Mouse (Mus musculus) cerebral cortex, adult 2 months (tissue): ENCODE results near the gene Egfr.

Experiments used
- WGBS: fragments of 180-500 bp; shearing (Covaris S2); methylation state at CpG from one replicate; pipeline ENCODE4 v1.1.7; 2018; 5-methylcytosine and 5-hydroxymethylcytosine counted together

The Egfr gene

GRCm38 (mm10) chr11:16752007-16752348 lies at the start of gene Egfr:
Gene Egfr, plus strand, starts transcription at chr11:16752203.
- whole genome bisulfite sequencing: 2% methylated on average over 21 of the region's 21 CpGs

DNA sequence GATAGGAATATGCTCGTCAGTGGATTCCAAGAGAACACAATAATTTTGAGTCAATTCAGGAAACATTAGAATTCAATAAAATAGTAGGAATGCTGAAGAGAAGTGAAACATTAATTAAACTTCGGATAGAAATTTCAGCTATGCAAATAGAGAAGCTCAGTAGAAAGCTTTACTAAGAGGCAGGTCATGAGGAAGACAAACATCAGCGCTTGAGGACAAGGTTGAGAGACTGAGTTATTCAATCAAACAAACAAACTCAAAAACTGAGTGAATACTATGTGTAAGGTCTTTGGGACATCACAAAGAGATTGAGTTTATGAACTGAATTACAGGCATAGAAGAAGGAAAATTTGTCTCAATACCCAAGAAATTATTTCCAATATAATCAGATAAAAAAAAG lies 48.8 kb upstream of the Egfr start:
- 92% methylated on average over 3 of the region's 3 CpGs for WGBS

DNA sequence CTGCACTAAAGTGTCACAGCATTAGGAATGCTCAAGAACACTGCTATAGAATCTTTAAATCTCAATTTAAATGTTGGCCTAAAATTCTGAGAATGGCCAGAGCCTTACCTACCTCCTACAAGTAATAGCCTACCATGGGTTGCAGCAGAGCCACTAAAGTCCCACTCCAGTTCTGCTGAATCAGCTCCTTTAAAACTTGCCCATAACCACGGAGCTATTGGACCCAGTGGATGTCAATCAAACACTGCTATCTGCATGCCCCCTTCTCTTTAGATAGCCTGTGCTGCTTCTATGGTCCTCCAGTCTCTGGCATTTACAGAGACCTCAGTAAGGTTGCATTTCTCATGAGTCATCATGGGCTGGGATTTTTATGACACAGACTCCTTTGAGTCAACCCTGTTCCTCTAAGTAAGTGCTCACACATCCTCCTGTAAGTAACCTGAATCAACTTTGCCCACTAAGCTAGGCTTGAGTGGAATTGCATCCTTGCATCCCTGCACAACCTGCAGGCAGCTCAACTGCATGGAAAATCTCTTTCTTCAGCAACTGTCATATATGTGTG lies 16.8 kb upstream of the Egfr start:
- WGBS: 51% methylated on average over 1 of the region's 1 CpGs

DNA sequence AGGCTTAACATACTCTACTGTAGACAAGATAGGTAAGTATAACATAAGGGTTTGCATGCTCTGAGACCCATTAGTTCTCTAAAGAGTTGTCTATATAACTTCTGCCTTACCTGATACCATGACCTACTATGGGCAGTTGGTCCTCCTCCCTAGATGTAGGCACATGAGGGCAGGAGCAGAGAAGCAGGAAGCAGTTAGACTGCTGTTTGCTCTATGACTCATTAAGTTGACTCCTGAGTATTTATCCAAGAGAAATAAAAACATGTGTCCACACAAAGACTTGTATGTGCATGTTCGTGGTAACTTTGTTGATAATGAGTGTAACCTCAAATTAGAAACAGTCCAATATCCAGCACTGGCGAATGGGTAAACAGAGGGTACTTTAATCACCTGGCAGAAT lies 14.7 kb upstream of the Egfr start:
- 82% methylated on average over 2 of the region's 2 CpGs for WGBS

- 85% methylated on average over 2 of the region's 2 CpGs for WGBS
These were observed 13.3 kb upstream of the Egfr start for GRCm38 (mm10) chr11:16738691-16739090.

GRCm38 (mm10) chr11:16739155-16739554 lies 12.8 kb upstream of the Egfr start:
- 86% methylated on average over 3 of the region's 3 CpGs for WGBS

DNA sequence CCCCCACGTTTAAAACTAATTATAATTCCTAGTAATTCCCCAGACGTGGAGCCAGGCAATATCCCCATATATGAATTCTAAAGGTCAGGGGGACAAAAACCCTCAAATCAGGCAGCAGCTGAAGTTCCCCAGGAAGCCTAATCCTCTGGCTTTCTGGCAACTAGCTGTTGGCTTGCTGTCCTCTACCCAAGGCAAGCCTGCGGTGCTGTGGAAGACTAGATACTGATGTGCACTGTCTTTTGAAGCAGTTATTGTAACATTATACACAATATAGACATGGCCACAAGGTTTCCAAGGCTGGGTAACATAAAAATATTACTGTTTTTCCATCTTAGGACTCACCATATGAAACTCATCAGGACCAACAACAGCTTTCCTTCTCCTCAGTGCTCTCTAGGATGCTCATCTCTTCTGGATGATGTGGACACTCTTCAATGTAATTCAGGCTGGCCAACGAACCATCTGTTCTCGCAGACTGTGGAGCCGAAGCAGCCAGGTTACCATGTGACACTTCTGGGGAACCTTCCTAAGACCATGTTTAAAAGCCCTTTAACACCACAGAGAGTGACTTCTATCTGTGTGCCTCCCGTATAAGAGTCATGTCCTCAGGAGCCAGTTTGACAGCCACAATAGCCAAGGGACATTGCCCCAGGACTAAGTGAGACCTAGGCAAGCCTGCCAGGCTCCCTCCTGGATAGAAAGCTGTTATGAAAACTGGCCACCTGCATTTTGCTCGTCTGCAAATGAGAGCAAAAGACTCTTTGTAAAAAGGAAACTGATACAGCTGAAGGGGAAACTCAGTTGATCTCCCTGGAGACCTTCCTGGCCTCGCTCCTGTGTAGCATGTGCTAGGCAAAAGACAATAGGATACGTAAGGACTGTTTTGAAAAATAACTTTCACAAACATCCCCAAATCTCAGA lies 11.1 kb upstream of the Egfr start:
- 76% methylated on average over 10 of the region's 10 CpGs for WGBS

GRCm38 (mm10) chr11:16742251-16742650 lies 9.8 kb upstream of the Egfr start:
- WGBS: 91% methylated on average over 4 of the region's 4 CpGs

- 92% methylated on average over 2 of the region's 2 CpGs for WGBS
These were observed 9.2 kb upstream of the Egfr start for GRCm38 (mm10) chr11:16742821-16743220.

DNA sequence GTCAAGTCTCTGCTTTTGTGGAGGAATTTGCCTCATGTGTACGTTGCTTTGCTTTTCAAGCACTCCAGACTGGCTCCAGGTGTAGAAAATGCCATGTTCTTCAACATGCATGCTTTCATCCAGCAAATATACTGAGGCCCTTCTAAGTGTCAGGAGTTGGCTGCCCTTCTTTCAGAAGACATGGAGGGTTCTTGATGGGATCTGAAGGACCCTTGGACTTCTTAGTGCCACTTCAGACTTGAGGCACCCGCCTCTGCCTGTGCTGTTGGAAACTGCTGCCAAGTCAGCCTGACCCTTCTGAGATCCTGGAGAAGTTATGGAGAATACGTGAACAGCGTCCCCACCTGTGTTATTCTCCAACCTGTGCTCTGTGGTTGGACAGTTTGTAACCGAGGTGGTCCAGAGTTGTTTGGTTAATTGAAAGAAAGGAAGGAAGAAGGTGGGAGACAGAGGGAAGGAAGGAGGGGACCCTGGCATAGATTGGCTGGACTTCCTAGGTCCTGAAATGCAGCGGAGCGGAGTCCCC lies 483 bp upstream of the Egfr start:
- WGBS: 44% methylated on average over 7 of the region's 7 CpGs

- WGBS: under 1% methylated on average over 68 of the region's 68 CpGs
These were observed 548 bp downstream of the Egfr start for GRCm38 (mm10) chr11:16752349-16753153.

GRCm38 (mm10) chr11:16753154-16754040 lies 1.4 kb downstream of the Egfr start:
- 32% methylated on average over 18 of the region's 18 CpGs for WGBS

- WGBS: 84% methylated on average over 6 of the region's 6 CpGs
These were observed 7.9 kb downstream of the Egfr start for GRCm38 (mm10) chr11:16759930-16760329.

DNA sequence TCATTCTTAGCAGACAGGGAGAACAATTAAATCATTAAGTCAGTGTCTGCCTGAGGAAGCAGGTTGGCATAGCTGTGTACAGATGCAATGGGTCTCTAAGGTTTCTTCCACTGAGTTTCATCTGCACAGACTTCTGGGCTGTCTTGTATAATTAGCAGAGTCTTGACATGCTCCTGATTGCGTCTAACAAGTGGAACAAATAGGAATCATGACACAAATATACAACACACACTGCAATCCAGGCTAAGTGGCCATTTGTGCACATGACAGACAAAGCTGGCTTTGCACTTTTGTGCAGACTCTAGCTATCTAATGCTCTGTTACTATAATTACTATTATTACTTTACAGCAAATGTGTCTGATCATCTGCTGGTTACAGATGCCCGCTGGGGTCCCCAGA lies 9.2 kb downstream of the Egfr start:
- 72% methylated on average over 2 of the region's 2 CpGs for WGBS

DNA sequence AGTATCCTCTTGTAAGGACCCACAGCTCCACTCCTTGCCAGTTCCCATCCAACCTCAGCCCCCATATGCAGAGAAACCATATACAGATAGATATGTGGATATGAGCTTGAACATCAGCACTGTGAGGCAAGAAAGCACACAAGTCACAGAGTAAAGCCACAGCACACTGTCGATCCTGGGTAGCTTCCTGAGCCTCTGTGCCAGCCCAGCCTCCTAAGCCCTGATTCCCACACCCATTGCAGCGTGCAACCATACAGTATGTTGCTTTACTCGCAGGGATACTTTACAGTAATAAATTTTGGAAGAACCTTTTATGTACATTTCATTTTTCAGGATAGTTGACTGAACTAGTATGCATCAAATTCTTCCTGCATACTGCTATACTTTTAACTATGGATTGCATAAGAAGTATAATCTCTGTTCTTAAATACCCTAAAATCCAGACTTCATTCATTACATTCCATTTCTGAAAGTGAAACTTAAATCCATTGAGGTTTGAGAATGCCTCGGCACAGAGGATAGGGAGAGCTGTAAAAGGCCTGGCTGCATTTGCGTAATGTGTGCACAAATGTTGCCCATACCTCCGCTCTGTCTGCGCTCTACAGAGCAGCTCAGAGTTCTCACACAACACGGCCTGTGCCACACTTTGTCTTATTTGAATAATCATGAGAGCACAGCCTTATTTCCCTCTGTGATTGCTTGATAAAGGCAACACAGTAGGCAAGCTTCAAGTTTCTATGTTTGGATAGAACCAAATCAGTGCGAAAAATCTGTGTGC lies 14.2 kb downstream of the Egfr start:
- WGBS: 61% methylated on average over 9 of the region's 9 CpGs

- 82% methylated on average over 2 of the region's 2 CpGs for WGBS
These were observed 16.0 kb downstream of the Egfr start for GRCm38 (mm10) chr11:16767984-16768383.

DNA sequence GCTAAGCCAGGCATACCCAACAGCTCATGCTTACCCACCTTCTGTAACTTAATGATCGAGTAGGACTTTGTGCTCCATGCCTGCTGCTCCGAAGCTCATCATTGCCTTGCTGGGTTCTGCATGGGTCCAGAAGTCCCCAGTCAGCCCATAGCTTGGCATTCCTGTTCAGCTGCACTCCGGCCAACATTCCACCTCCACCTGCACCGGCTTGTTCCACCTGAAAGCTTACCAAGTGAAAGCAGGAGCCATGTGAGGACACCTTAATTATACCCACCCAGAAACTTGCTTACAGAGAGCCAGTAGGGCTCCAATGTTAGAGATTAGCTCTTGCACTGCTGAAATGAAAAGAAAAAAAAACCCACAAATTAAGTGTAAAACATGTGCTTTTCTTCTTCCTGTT lies 17.3 kb downstream of the Egfr start:
- WGBS: 84% methylated on average over 4 of the region's 4 CpGs

DNA sequence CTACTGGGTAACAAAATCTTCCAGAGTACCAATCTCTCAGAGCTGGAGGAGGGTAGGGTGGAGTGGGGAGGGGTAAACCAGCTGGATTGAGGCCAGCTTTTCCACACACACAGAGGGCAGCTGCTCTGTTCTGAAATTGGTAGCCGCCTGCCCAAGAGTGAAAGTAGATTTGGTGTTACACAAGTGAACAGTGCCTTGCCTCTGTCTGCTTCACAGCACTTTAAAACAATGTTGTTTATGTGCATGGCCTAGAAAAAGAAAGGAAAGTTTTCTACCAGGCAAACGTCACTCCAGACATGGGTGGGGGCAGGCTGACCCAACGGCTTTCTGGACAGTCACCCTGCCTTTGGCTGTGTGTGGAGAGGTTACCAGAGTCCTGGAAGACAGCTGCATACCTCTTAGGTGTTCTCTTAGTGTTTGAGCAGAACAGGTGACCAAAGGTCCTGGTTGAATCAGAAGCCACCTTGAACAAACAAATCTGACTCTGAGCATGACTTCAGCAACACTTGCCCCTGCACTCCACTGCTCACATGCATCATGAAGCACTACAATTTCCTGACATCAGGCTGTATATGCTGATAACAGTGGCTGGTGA lies 17.8 kb downstream of the Egfr start:
- 59% methylated on average over 3 of the region's 3 CpGs for WGBS

- WGBS: 82% methylated on average over 4 of the region's 4 CpGs
These were observed 19.0 kb downstream of the Egfr start for GRCm38 (mm10) chr11:16770966-16771365.

DNA sequence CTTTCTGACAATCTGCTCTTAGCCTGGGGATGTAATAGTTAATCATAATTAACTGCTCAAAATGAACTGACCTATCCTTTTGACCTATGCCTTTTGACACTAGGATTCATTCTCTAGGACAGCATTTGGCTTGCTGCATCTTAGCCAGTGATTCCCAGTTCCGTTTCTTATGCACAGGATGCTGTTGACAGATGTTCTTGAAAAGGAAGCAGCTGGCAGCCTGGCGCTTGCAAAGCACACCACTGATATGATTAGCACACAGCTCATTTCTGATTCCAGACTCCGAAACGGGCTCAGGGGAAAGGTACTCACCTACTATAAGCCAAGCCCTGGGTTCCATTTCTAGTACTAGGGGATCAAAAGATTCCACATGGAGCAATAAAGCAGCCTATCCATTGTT lies 20.7 kb downstream of the Egfr start:
- 52% methylated on average over 4 of the region's 4 CpGs for WGBS
